Mouse (Mus musculus) liver, adult 2 months (tissue): Measurements from ENCODE around the gene Trappc2l. TPM values are rescaled to one million over a fixed set of nuclear protein-coding genes. Genes with fewer than 3 reads are reported as not detected.

ENCODE experiments used
- DNase-seq: peaks from one replicate; pipeline ENCODE4 v3.0.0-alpha.2; 2011; ENCODE audit warnings: low read depth, low spot score; ENCODE audit errors: extremely low read depth
- H3K27ac ChIP-seq: fragments of 200-500 bp; replicated peaks from 2 replicates; pipeline ENCODE4 v1.5.1; 2012; ENCODE audit warnings: low read depth, mild to moderate bottlenecking, control low read depth, inconsistent platforms, low read length; ENCODE audit not compliant: insufficient read depth
- H3K27me3 ChIP-seq: fragments of 200-500 bp; 2 replicates; pipeline ENCODE4 v1.6.1; 2012; ENCODE audit warnings: mild to moderate bottlenecking, moderate library complexity, low read length, inconsistent platforms; ENCODE audit not compliant: control insufficient read depth, insufficient read depth
- H3K36me3 ChIP-seq: fragments of 200-500 bp; 2 replicates; pipeline ENCODE4 v1.6.1; 2012; ENCODE audit warnings: low read length, inconsistent platforms; ENCODE audit not compliant: control insufficient read depth, insufficient read depth
- H3K4me1 ChIP-seq: fragments of 200-500 bp; 2 replicates; pipeline ENCODE4 v1.6.1; 2011; ENCODE audit warnings: low read length; ENCODE audit not compliant: control insufficient read depth, insufficient read depth
- H3K4me3 ChIP-seq: fragments of 200-500 bp; 2 replicates; pipeline ENCODE4 v1.5.1; 2011; ENCODE audit warnings: low read depth, mild to moderate bottlenecking, control low read depth, low read length, moderate library complexity; ENCODE audit not compliant: insufficient read depth
- H3K79me2 ChIP-seq: fragments of 200-500 bp; 2 replicates; pipeline ENCODE4 v1.6.1; 2012; ENCODE audit warnings: inconsistent platforms, mild to moderate bottlenecking, low read length, moderate library complexity; ENCODE audit not compliant: control insufficient read depth, insufficient read depth
- H3K9ac ChIP-seq: fragments of 200-500 bp; 2 replicates; pipeline ENCODE4 v1.6.1; 2012; ENCODE audit warnings: low read depth, mild to moderate bottlenecking, control low read depth, inconsistent platforms, low read length
- CTCF ChIP-seq: fragments of 200-500 bp; IDR thresholded peaks from 2 replicates; pipeline ENCODE4 v1.5.1; 2011; ENCODE audit warnings: low read depth, low read length, control low read depth
- POLR2A ChIP-seq: fragments of 200-500 bp; IDR thresholded peaks from 2 replicates; pipeline ENCODE4 v1.6.1; 2011; ENCODE audit warnings: low read length, control low read depth; ENCODE audit not compliant: insufficient read depth; ENCODE audit errors: extremely low read depth
- WGBS: fragments of 180-500 bp; shearing (Covaris S2); methylation state at CpG from one replicate; pipeline ENCODE4 v1.1.7; 2018; 5-methylcytosine and 5-hydroxymethylcytosine counted together
- polyA plus RNA-seq: library from polyadenylated mRNA; depleted of rRNA; stranded (reverse); fragments of >200 nt; gene quantifications from 2 replicates; pipeline ENCODE4 v1.2.3, GENCODE M21; 2012
- total RNA-seq: library from RNA; depleted of rRNA; stranded (reverse); fragments of >200 nt; gene quantifications from 2 replicates; pipeline ENCODE4 v1.2.3, GENCODE M21; 2014

Trappc2l gene
- total and polyA plus RNA-seq, 2 experiments: 7.4 to 74.7 TPM

GRCm38 (mm10) chr8:122573577-122573976 is 37.9 kb upstream of the Trappc2l start:
- no peaks in the 10 kb centered on the region for H3K79me2 ChIP-seq
- no peaks in the 10 kb centered on the region for H3K27me3 ChIP-seq
- WGBS: 82% methylated on average over 9 of the region's 9 CpGs
- no peak overlapping the region for H3K9ac ChIP-seq
- no peak for TF ChIP-seq CTCF
- no peak for TF ChIP-seq POLR2A
- no peak for DNase-seq
- no peaks in the 10 kb centered on the region for H3K36me3 ChIP-seq
- H3K27ac ChIP-seq: no peak overlapping the region
- no peak overlapping the region for H3K4me3 ChIP-seq
- H3K4me1 ChIP-seq: peaks cover 20% of the 10 kb centered on the region

- Histone ChIP-seq H3K9ac (no peak overlapping the region), H3K27me3 (no peaks in the 10 kb centered on the region), H3K79me2 (no peaks in the 10 kb centered on the region), H3K4me1 (peaks cover 20% of the 10 kb centered on the region), H3K36me3 (no peaks in the 10 kb centered on the region), H3K27ac (peak overlapping the region; percentile 76), H3K4me3 (no peak overlapping the region)
- DNase-seq: no peak
- TF ChIP-seq POLR2A (no peak), CTCF (no peak)
- 26% methylated on average over 3 of the region's 3 CpGs for WGBS
Observed at GRCm38 (mm10) chr8:122574264-122574663, 37.2 kb upstream of the Trappc2l start.

- peak; percentile 83 for DNase-seq
- H3K9ac ChIP-seq: no peak overlapping the region
- TF ChIP-seq POLR2A (no peak), CTCF (no peak)
- H3K4me3 ChIP-seq: no peak overlapping the region
- H3K36me3 ChIP-seq: no peaks in the 10 kb centered on the region
- H3K27me3 ChIP-seq: no peaks in the 10 kb centered on the region
- H3K79me2 ChIP-seq: no peaks in the 10 kb centered on the region
- peak overlapping the region; percentile 76 for H3K27ac ChIP-seq
- H3K4me1 ChIP-seq: peaks cover 20% of the 10 kb centered on the region
- WGBS: 12% methylated on average over 10 of the region's 10 CpGs
Observed at GRCm38 (mm10) chr8:122574667-122575251, 36.7 kb upstream of the Trappc2l start.

- Histone ChIP-seq H3K36me3 (no peaks in the 10 kb centered on the region), H3K9ac (no peak overlapping the region), H3K4me3 (no peak overlapping the region), H3K79me2 (no peaks in the 10 kb centered on the region), H3K27ac (peak overlapping the region; percentile 76), H3K27me3 (no peaks in the 10 kb centered on the region), H3K4me1 (peaks cover 20% of the 10 kb centered on the region)
- TF ChIP-seq CTCF (no peak), POLR2A (no peak)
- no peak for DNase-seq
- WGBS: 56% methylated on average over 8 of the region's 8 CpGs
Observed at GRCm38 (mm10) chr8:122575286-122575685, 36.2 kb upstream of the Trappc2l start.

- no peak for TF ChIP-seq POLR2A
- no peak for TF ChIP-seq CTCF
- Histone ChIP-seq H3K36me3 (no peaks in the 10 kb centered on the region), H3K27me3 (no peaks in the 10 kb centered on the region), H3K4me3 (peak overlapping the region; percentile 79), H3K27ac (peak overlapping the region; percentile 57), H3K4me1 (peaks cover 20% of the 10 kb centered on the region), H3K79me2 (no peaks in the 10 kb centered on the region), H3K9ac (peak overlapping the region; percentile 81)
- peak; percentile 20 for DNase-seq
- 11% methylated on average over 21 of the region's 21 CpGs for WGBS
Observed at GRCm38 (mm10) chr8:122575735-122576647, 35.4 kb upstream of the Trappc2l start.

- Histone ChIP-seq H3K4me3 (peak within 1 kb of the TSS; percentile 79), H3K9ac (peak within 1 kb of the TSS; percentile 81), H3K27ac (peak within 1 kb of the TSS; percentile 57), H3K4me1 (peaks cover 20% of the 10 kb centered on the region), H3K79me2 (no peaks in the 10 kb centered on the region), H3K27me3 (no peaks in the 10 kb centered on the region), H3K36me3 (no peaks in the 10 kb centered on the region)
- WGBS: under 1% methylated on average over 39 of the region's 39 CpGs
- TF ChIP-seq POLR2A: peak; percentile 72; the same call in 1 of the 2 replicates
- TF ChIP-seq CTCF: no peak
- peak; percentile 76 for DNase-seq
Observed at GRCm38 (mm10) chr8:122576648-122577022, 34.8 kb upstream of the Trappc2l start, which contains the start of gene Aprt. Gene Aprt (minus strand): TSS chr8:122576909.
